Mouse (Mus musculus): ENCODE measurements around the gene Stim2. TPM values are rescaled to one million over a fixed set of nuclear protein-coding genes. Genes with fewer than 3 reads are reported as not detected.
A peak's percentile ranks its signal among the peaks of the same experiment; 100 is the strongest.

Gene Stim2
- polyA plus RNA-seq, 1 experiment from 2014 or later, result 23.0 TPM

- Histone ChIP-seq H3K9me3 (ENCODE audit: control insufficient read depth, low read length) (no peaks in the 10 kb centered on the region), H3K9ac (ENCODE audit: low read depth, low read length) (no peak overlapping the region), H3K27ac (ENCODE audit: low read depth, low read length) (no peak overlapping the region), H3K4me2 (ENCODE audit: low read length) (no peak overlapping the region), H3K4me3 (ENCODE audit: low read length) (no peak overlapping the region), H3K27me3 (replicated peaks; ENCODE audit: control insufficient read depth, insufficient read depth, low read length) (no peaks in the 10 kb centered on the region), H3K36me3 (ENCODE audit: control insufficient read depth, insufficient read depth, low read length) (no peaks in the 10 kb centered on the region), H3K4me1 (ENCODE audit: control insufficient read depth, insufficient read depth, low read depth, low read length) (no peaks in the 10 kb centered on the region)
- no peak for ATAC-seq
- 79% methylated on average over 6 of the region's 6 CpGs for WGBS
These were observed 108.8 kb downstream of the Stim2 start for GRCm38 (mm10) chr5:54107069-54107468.

GRCm38 (mm10) chr5:54109096-54109495 is 110.8 kb downstream of the Stim2 start:
- WGBS, result 93% methylated on average over 5 of the region's 5 CpGs
- no peak overlapping the region for H3K4me2 ChIP-seq (ENCODE audit: low read length)

GRCm38 (mm10) chr5:54110789-54111188 is 112.5 kb downstream of the Stim2 start:
- Histone ChIP-seq H3K27ac (ENCODE audit: low read depth, low read length) (no peak overlapping the region), H3K4me1 (ENCODE audit: control insufficient read depth, insufficient read depth, low read depth, low read length) (no peaks in the 10 kb centered on the region), H3K27me3 (replicated peaks; ENCODE audit: control insufficient read depth, insufficient read depth, low read length) (no peaks in the 10 kb centered on the region), H3K9ac (ENCODE audit: low read depth, low read length) (no peak overlapping the region), H3K36me3 (ENCODE audit: control insufficient read depth, insufficient read depth, low read length) (no peaks in the 10 kb centered on the region), H3K4me3 (ENCODE audit: low read length) (no peak overlapping the region), H3K4me2 (ENCODE audit: low read length) (no peak overlapping the region), H3K9me3 (ENCODE audit: control insufficient read depth, low read length) (no peaks in the 10 kb centered on the region)
- no peak for ATAC-seq
- WGBS, result 93% methylated on average over 11 of the region's 11 CpGs

More at GRCm38 (mm10) chr5:54109096-54109495, 110.8 kb downstream of the Stim2 start:
- H3K9me3 ChIP-seq (ENCODE audit: control insufficient read depth, low read length), result no peaks in the 10 kb centered on the region
- no peaks in the 10 kb centered on the region for H3K36me3 ChIP-seq (ENCODE audit: control insufficient read depth, insufficient read depth, low read length)
- no peak overlapping the region for H3K9ac ChIP-seq (ENCODE audit: low read depth, low read length)
- no peak for ATAC-seq
- H3K4me1 ChIP-seq (ENCODE audit: control insufficient read depth, insufficient read depth, low read depth, low read length), result no peaks in the 10 kb centered on the region
- H3K27me3 ChIP-seq (replicated peaks; ENCODE audit: control insufficient read depth, insufficient read depth, low read length), result no peaks in the 10 kb centered on the region
- no peak overlapping the region for H3K27ac ChIP-seq (ENCODE audit: low read depth, low read length)
- no peak overlapping the region for H3K4me3 ChIP-seq (ENCODE audit: low read length)

DNA sequence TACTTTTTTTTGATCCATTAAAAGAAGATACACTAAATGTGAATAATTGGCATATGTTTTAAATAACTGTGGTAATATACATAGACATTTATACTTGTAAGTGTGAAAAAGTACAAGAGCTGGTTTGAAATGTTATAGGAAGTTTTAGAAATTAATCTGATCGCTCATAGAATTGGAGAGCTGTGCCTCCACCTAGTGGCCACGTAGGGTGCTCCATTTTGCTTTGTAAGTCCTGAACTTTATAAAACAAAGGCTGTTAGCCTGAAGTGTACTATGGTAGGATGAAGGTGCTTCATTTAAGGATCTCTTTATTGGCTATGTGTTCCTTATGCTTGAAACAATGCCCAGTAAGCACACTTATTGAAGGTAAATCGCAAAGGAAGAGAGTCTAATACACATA is 115.0 kb downstream of the Stim2 start:
- WGBS, result 31% methylated on average over 3 of the region's 3 CpGs
- H3K4me1 ChIP-seq (ENCODE audit: control insufficient read depth, insufficient read depth, low read depth, low read length), result no peaks in the 10 kb centered on the region
- no peak overlapping the region for H3K4me2 ChIP-seq (ENCODE audit: low read length)
- H3K27me3 ChIP-seq (replicated peaks; ENCODE audit: control insufficient read depth, insufficient read depth, low read length), result no peaks in the 10 kb centered on the region
- no peak overlapping the region for H3K9ac ChIP-seq (ENCODE audit: low read depth, low read length)
- no peaks in the 10 kb centered on the region for H3K36me3 ChIP-seq (ENCODE audit: control insufficient read depth, insufficient read depth, low read length)
- no peak overlapping the region for H3K27ac ChIP-seq (ENCODE audit: low read depth, low read length)
- no peak overlapping the region for H3K4me3 ChIP-seq (ENCODE audit: low read length)
- 0 out of 2 replicates have a peak, but pooled peaks have one; percentile 52 for ATAC-seq
- H3K9me3 ChIP-seq (ENCODE audit: control insufficient read depth, low read length), result no peaks in the 10 kb centered on the region

GRCm38 (mm10) chr5:54116538-54116937 is 118.2 kb downstream of the Stim2 start:
- no peak overlapping the region for H3K4me2 ChIP-seq (ENCODE audit: low read length)
- no peaks in the 10 kb centered on the region for H3K36me3 ChIP-seq (ENCODE audit: control insufficient read depth, insufficient read depth, low read length)
- H3K4me1 ChIP-seq (ENCODE audit: control insufficient read depth, insufficient read depth, low read depth, low read length), result no peaks in the 10 kb centered on the region
- no peak overlapping the region for H3K27ac ChIP-seq (ENCODE audit: low read depth, low read length)
- H3K9me3 ChIP-seq (ENCODE audit: control insufficient read depth, low read length), result no peaks in the 10 kb centered on the region
- no peak overlapping the region for H3K9ac ChIP-seq (ENCODE audit: low read depth, low read length)
- no peak overlapping the region for H3K4me3 ChIP-seq (ENCODE audit: low read length)
- 67% methylated on average over 10 of the region's 10 CpGs for whole genome bisulfite sequencing
- H3K27me3 ChIP-seq (replicated peaks; ENCODE audit: control insufficient read depth, insufficient read depth, low read length), result no peaks in the 10 kb centered on the region
- ATAC-seq, result peak; percentile 45; the same call in 1 of the 2 replicates

GRCm38 (mm10) chr5:54118410-54119212 is 120.3 kb downstream of the Stim2 start:
- Histone ChIP-seq H3K9me3 (ENCODE audit: control insufficient read depth, low read length) (no peaks in the 10 kb centered on the region), H3K36me3 (ENCODE audit: control insufficient read depth, insufficient read depth, low read length) (no peaks in the 10 kb centered on the region; the same call in 1 of the 2 replicates), H3K4me2 (ENCODE audit: low read length) (no peak overlapping the region), H3K27ac (ENCODE audit: low read depth, low read length) (no peak overlapping the region), H3K4me3 (ENCODE audit: low read length) (no peak overlapping the region), H3K27me3 (replicated peaks; ENCODE audit: control insufficient read depth, insufficient read depth, low read length) (no peaks in the 10 kb centered on the region), H3K4me1 (ENCODE audit: control insufficient read depth, insufficient read depth, low read depth, low read length) (no peaks in the 10 kb centered on the region), H3K9ac (ENCODE audit: low read depth, low read length) (no peak overlapping the region)
- no peak for ATAC-seq
- 68% methylated on average over 19 of the region's 19 CpGs for WGBS

- Histone ChIP-seq H3K4me2 (ENCODE audit: low read length) (no peak overlapping the region), H3K36me3 (ENCODE audit: control insufficient read depth, insufficient read depth, low read length) (no peaks in the 10 kb centered on the region), H3K9me3 (ENCODE audit: control insufficient read depth, low read length) (no peaks in the 10 kb centered on the region), H3K27me3 (replicated peaks; ENCODE audit: control insufficient read depth, insufficient read depth, low read length) (no peaks in the 10 kb centered on the region), H3K4me3 (ENCODE audit: low read length) (no peak overlapping the region), H3K9ac (ENCODE audit: low read depth, low read length) (no peak overlapping the region), H3K27ac (ENCODE audit: low read depth, low read length) (no peak overlapping the region), H3K4me1 (ENCODE audit: control insufficient read depth, insufficient read depth, low read depth, low read length) (no peaks in the 10 kb centered on the region)
- 0 out of 2 replicates have a peak, but pooled peaks have one; percentile 17 for ATAC-seq
- 64% methylated on average over 5 of the region's 5 CpGs for WGBS
These were observed 149.9 kb downstream of the Stim2 start for GRCm38 (mm10) chr5:54148091-54148795.

- peak overlapping the region; percentile 42 for H3K27ac ChIP-seq (ENCODE audit: low read depth, low read length)
- peak overlapping the region; percentile 23; the same call in 1 of the 2 replicates for H3K9ac ChIP-seq (ENCODE audit: low read depth, low read length)
- no peaks in the 10 kb centered on the region for H3K9me3 ChIP-seq (ENCODE audit: control insufficient read depth, low read length)
- H3K4me2 ChIP-seq (ENCODE audit: low read length), result peak overlapping the region; percentile 53
- no peaks in the 10 kb centered on the region for H3K36me3 ChIP-seq (ENCODE audit: control insufficient read depth, insufficient read depth, low read length)
- peaks cover 13% of the 10 kb centered on the region for H3K4me1 ChIP-seq (ENCODE audit: control insufficient read depth, insufficient read depth, low read depth, low read length)
- 22% methylated on average over 13 of the region's 13 CpGs for WGBS
- no peaks in the 10 kb centered on the region for H3K27me3 ChIP-seq (replicated peaks; ENCODE audit: control insufficient read depth, insufficient read depth, low read length)
- peak; percentile 60 for ATAC-seq
- H3K4me3 ChIP-seq (ENCODE audit: low read length), result peak overlapping the region; percentile 26
These were observed 156.4 kb downstream of the Stim2 start for GRCm38 (mm10) chr5:54154503-54155226.

Data from hindbrain, embryonic 16.5 days (tissue).